Comparison of ENCODE assay signal across 10 mouse cellular contexts in genomic region chr2:105689304-105689770, GRCm38 (mm10). TPM values are rescaled to one million over a fixed set of nuclear protein-coding genes. Genes with fewer than 3 reads are reported as not detected.
DNase-seq lines count a peak whose midpoint lies in the region; ATAC-seq and TF ChIP-seq lines count a peak whose summit lies in the region.
"Had no signal": no experiment of that assay in that cellular context is flagged by ENCODE, and none has a peak within 500 bp of the region (broad histone marks: within the 10 kb centered on the region; RNA-seq: fewer than 3 reads in every experiment).

No protein-coding gene starts in this region.

- WGBS in kidney, embryonic 16.5 days = 0% methylated on average over 15 of the region's 15 CpGs
- WGBS in kidney, adult 2 months = 2% methylated on average over 15 of the region's 15 CpGs
- WGBS in hindbrain, embryonic 12.5 days = under 1% methylated on average over 15 of the region's 15 CpGs
- WGBS in neural tube, embryonic 13.5 days = 0% methylated on average over 15 of the region's 15 CpGs

- no peaks in the 10 kb centered on the region for H3K36me3 ChIP-seq in kidney, embryonic 16.5 days (ENCODE audit: insufficient read depth, low read length)
- no peaks in the 10 kb centered on the region for H3K36me3 ChIP-seq in kidney, adult 2 months (ENCODE audit: control insufficient read depth, insufficient read depth, low read length)
- H3K36me3 ChIP-seq in hindbrain, embryonic 12.5 days = 0 out of 2 replicates have a peak, but pooled peaks cover 6% of the 10 kb centered on the region
- H3K36me3 ChIP-seq in neural tube, embryonic 13.5 days = no peaks in the 10 kb centered on the region

- H3K4me3 ChIP-seq in kidney, embryonic 16.5 days (ENCODE audit: low read length) = no peak overlapping the region
- no peak overlapping the region for H3K4me3 ChIP-seq in kidney, adult 2 months (ENCODE audit: insufficient read depth, low read depth, low read length)
- peak overlapping the region; percentile 17 for H3K4me3 ChIP-seq in hindbrain, embryonic 12.5 days
- peak overlapping the region; percentile 17 for H3K4me3 ChIP-seq in neural tube, embryonic 13.5 days

- H3K4me1 ChIP-seq in kidney, embryonic 16.5 days (ENCODE audit: insufficient read depth, low read length) = peaks cover 10% of the 10 kb centered on the region; the same call in 1 of the 2 replicates
- H3K4me1 ChIP-seq in kidney, adult 2 months (ENCODE audit: control insufficient read depth, insufficient read depth, low read length) = no peaks in the 10 kb centered on the region
- H3K4me1 ChIP-seq in hindbrain, embryonic 12.5 days = peaks cover 43% of the 10 kb centered on the region
- peaks cover 49% of the 10 kb centered on the region for H3K4me1 ChIP-seq in neural tube, embryonic 13.5 days (replicated peaks)

- no peak for DNase-seq in kidney, adult 2 months
- DNase-seq in embryo, embryonic 10 days (ENCODE audit: low spot score) = peak; percentile 70
- no peak for DNase-seq in ovary, postnatal 10 days (ENCODE audit: low spot score)
- no peak for DNase-seq in liver
- no peak for DNase-seq in thymus, postnatal 36 days
- DNase-seq: lung, postnatal 4 days had no signal

- ATAC-seq in kidney, embryonic 16.5 days (ENCODE audit: low FRiP score, low TSS enrichment) = no peak
- ATAC-seq in hindbrain, embryonic 12.5 days (ENCODE audit: low FRiP score) = peak; percentile 35
- peak; percentile 4; the same call in 1 of the 2 replicates for ATAC-seq in neural tube, embryonic 13.5 days (ENCODE audit: low read depth)
- ATAC-seq: intestine, postnatal 0 days had no signal

- H3K4me2 ChIP-seq in kidney, embryonic 16.5 days (replicated peaks; ENCODE audit: low read depth, low read length) = peak overlapping the region; percentile 18; the same call in 1 of the 2 replicates
- peak overlapping the region; percentile 47 for H3K4me2 ChIP-seq in hindbrain, embryonic 12.5 days (replicated peaks)
- H3K4me2 ChIP-seq in neural tube, embryonic 13.5 days = peak overlapping the region; percentile 50

- no peak for TF ChIP-seq CTCF in kidney, adult 2 months (conservative IDR thresholded peaks at IDR 0.05; ENCODE audit: insufficient read depth, insufficient read length, low read depth, low read length)

- peaks cover 90% of the 10 kb centered on the region for H3K27me3 ChIP-seq in kidney, embryonic 16.5 days (ENCODE audit: insufficient read depth, low read length)
- peaks cover 11% of the 10 kb centered on the region for H3K27me3 ChIP-seq in kidney, adult 2 months (replicated peaks; ENCODE audit: control insufficient read depth, insufficient read depth, low read length)
- peaks cover 78% of the 10 kb centered on the region for H3K27me3 ChIP-seq in hindbrain, embryonic 12.5 days
- H3K27me3 ChIP-seq in neural tube, embryonic 13.5 days = peaks cover 91% of the 10 kb centered on the region

- no peak for TF ChIP-seq POLR2A in kidney, adult 2 months (IDR thresholded peaks at IDR 0.05; ENCODE audit: low read depth, low read length)

- H3K9me3 ChIP-seq in kidney, embryonic 16.5 days (ENCODE audit: low read length) = no peaks in the 10 kb centered on the region
- no peaks in the 10 kb centered on the region for H3K9me3 ChIP-seq in hindbrain, embryonic 12.5 days (replicated peaks)
- H3K9me3 ChIP-seq in neural tube, embryonic 13.5 days = no peaks in the 10 kb centered on the region

- H3K9ac ChIP-seq in kidney, embryonic 16.5 days (replicated peaks; ENCODE audit: low read length) = no peak overlapping the region
- no peak overlapping the region for H3K9ac ChIP-seq in hindbrain, embryonic 12.5 days
- no peak overlapping the region for H3K9ac ChIP-seq in neural tube, embryonic 13.5 days

- no peak overlapping the region for H3K27ac ChIP-seq in kidney, embryonic 16.5 days (ENCODE audit: low read length)
- H3K27ac ChIP-seq in kidney, adult 2 months (ENCODE audit: insufficient read depth, low read depth, low read length) = no peak overlapping the region
- H3K27ac ChIP-seq in hindbrain, embryonic 12.5 days = peak overlapping the region; percentile 72
- 0 out of 2 replicates have a peak overlapping the region, but pooled peaks have one; percentile 33 for H3K27ac ChIP-seq in neural tube, embryonic 13.5 days (replicated peaks)

RNA-seq across cellular contexts. Expression of gene Pax6, which starts 20.6 kb away (rescaled TPM):
- 0.09 and 0.13 TPM in 2 replicates for polyA plus RNA-seq in kidney, embryonic 16.5 days (2015; fragmentation: Nextera tagmentation; extraction: Ambion mirVana)
- not detected in 2 replicates for polyA plus RNA-seq in kidney, adult 2 months (2012; rRNA removed)
- 17.9 and 20.1 TPM in 2 replicates for polyA plus RNA-seq in hindbrain, embryonic 12.5 days (2016; fragmentation: Nextera tagmentation; extraction: Ambion mirVana)
- polyA plus RNA-seq in neural tube, embryonic 13.5 days (2015; fragmentation: Nextera tagmentation; extraction: Ambion mirVana) = 16.0 and 16.7 TPM in 2 replicates

Comparison
In these comparisons a context has a peak if more than half of its experiments do, and no peak if none do; other contexts are left out.
1. H3K27ac ChIP-seq: peak in hindbrain, embryonic 12.5 days (single experiment) and neural tube, embryonic 13.5 days (single experiment); none in kidney, embryonic 16.5 days (single experiment) and kidney, adult 2 months (single experiment).
2. H3K4me3 ChIP-seq: peak in hindbrain, embryonic 12.5 days (single experiment) and neural tube, embryonic 13.5 days (single experiment); none in kidney, embryonic 16.5 days (single experiment) and kidney, adult 2 months (single experiment).
3. RNA of gene Pax6, which starts 20.6 kb away (polyA plus RNA-seq): 17.9 to 20.1 TPM in hindbrain, embryonic 12.5 days and 16.0 to 16.7 TPM in neural tube, embryonic 13.5 days; 0.09 to 0.13 TPM in kidney, embryonic 16.5 days and not detected in kidney, adult 2 months; every median in the first group is over 10 times any median in the second.
4. Peak in every context shown above with its lines, with median percentiles within 50 percentile points of each other: H3K4me2 ChIP-seq.